Mouse (Mus musculus): Measurements from ENCODE around the gene Tigd3. TPM values are rescaled to one million over a fixed set of nuclear protein-coding genes. Genes with fewer than 3 reads are reported as not detected.

Tigd3 gene
- polyA plus RNA-seq, 1 experiment from 2014 or later: 3.1 TPM

GRCm38 (mm10) chr19:5845319-5846135 lies 48.4 kb downstream of the Tigd3 start:
- Histone ChIP-seq H3K4me3 (ENCODE audit: low read depth, low read length) (peak overlapping the region; percentile 35), H3K27me3 (ENCODE audit: control insufficient read depth, insufficient read depth, low read length) (no peaks in the 10 kb centered on the region), H3K9ac (replicated peaks; ENCODE audit: low read depth, low read length) (peak overlapping the region; percentile 42), H3K9me3 (ENCODE audit: control insufficient read depth, low read depth, low read length) (no peaks in the 10 kb centered on the region), H3K36me3 (ENCODE audit: control insufficient read depth, insufficient read depth, low read length) (no peaks in the 10 kb centered on the region), H3K27ac (ENCODE audit: low read length) (peak overlapping the region; percentile 99), H3K4me2 (replicated peaks; ENCODE audit: low read depth, low read length) (peak overlapping the region; percentile 72), H3K4me1 (ENCODE audit: control insufficient read depth, insufficient read depth, low read length) (peaks cover 64% of the 10 kb centered on the region)
- ATAC-seq (ENCODE audit: insufficient number of reproducible peaks, insufficient read depth, low FRiP score, low read depth): peak; percentile 26
- 5% methylated on average over 45 of the region's 45 CpGs for WGBS

GRCm38 (mm10) chr19:5844831-5845318 lies 49.1 kb downstream of the Tigd3 start:
- H3K27me3 ChIP-seq (ENCODE audit: control insufficient read depth, insufficient read depth, low read length): no peaks in the 10 kb centered on the region
- 70% methylated on average over 12 of the region's 12 CpGs for WGBS
- no peaks in the 10 kb centered on the region for H3K36me3 ChIP-seq (ENCODE audit: control insufficient read depth, insufficient read depth, low read length)
- H3K4me3 ChIP-seq (ENCODE audit: low read depth, low read length): peak overlapping the region; percentile 35
- no peak for ATAC-seq (ENCODE audit: insufficient number of reproducible peaks, insufficient read depth, low FRiP score, low read depth)
- H3K9me3 ChIP-seq (ENCODE audit: control insufficient read depth, low read depth, low read length): no peaks in the 10 kb centered on the region
- H3K4me2 ChIP-seq (replicated peaks; ENCODE audit: low read depth, low read length): peak overlapping the region; percentile 72
- peak overlapping the region; percentile 42 for H3K9ac ChIP-seq (replicated peaks; ENCODE audit: low read depth, low read length)
- H3K27ac ChIP-seq (ENCODE audit: low read length): peak overlapping the region; percentile 99
- peaks cover 68% of the 10 kb centered on the region for H3K4me1 ChIP-seq (ENCODE audit: control insufficient read depth, insufficient read depth, low read length)

- Histone ChIP-seq H3K4me2 (replicated peaks; ENCODE audit: low read depth, low read length) (peak overlapping the region; percentile 72), H3K4me3 (ENCODE audit: low read depth, low read length) (peak overlapping the region; percentile 35), H3K9me3 (ENCODE audit: control insufficient read depth, low read depth, low read length) (no peaks in the 10 kb centered on the region), H3K27me3 (ENCODE audit: control insufficient read depth, insufficient read depth, low read length) (no peaks in the 10 kb centered on the region), H3K9ac (replicated peaks; ENCODE audit: low read depth, low read length) (peak overlapping the region; percentile 42; the same call in 1 of the 2 replicates), H3K4me1 (ENCODE audit: control insufficient read depth, insufficient read depth, low read length) (peaks cover 64% of the 10 kb centered on the region), H3K27ac (ENCODE audit: low read length) (peak overlapping the region; percentile 99; the same call in 1 of the 2 replicates), H3K36me3 (ENCODE audit: control insufficient read depth, insufficient read depth, low read length) (no peaks in the 10 kb centered on the region)
- WGBS: 73% methylated on average over 30 of the region's 30 CpGs
- no peak for ATAC-seq (ENCODE audit: insufficient number of reproducible peaks, insufficient read depth, low FRiP score, low read depth)
Observed at GRCm38 (mm10) chr19:5843781-5844691, 49.9 kb downstream of the Tigd3 start.

GRCm38 (mm10) chr19:5842785-5843730 lies 50.9 kb downstream of the Tigd3 start:
- peak overlapping the region; percentile 72 for H3K4me2 ChIP-seq (replicated peaks; ENCODE audit: low read depth, low read length)
- H3K4me3 ChIP-seq (ENCODE audit: low read depth, low read length): peak overlapping the region; percentile 35
- ATAC-seq (ENCODE audit: insufficient number of reproducible peaks, insufficient read depth, low FRiP score, low read depth): no peak
- WGBS: 66% methylated on average over 9 of the region's 9 CpGs
- H3K9ac ChIP-seq (replicated peaks; ENCODE audit: low read depth, low read length): no peak overlapping the region
- no peaks in the 10 kb centered on the region for H3K9me3 ChIP-seq (ENCODE audit: control insufficient read depth, low read depth, low read length)
- H3K27me3 ChIP-seq (ENCODE audit: control insufficient read depth, insufficient read depth, low read length): no peaks in the 10 kb centered on the region
- no peak overlapping the region for H3K27ac ChIP-seq (ENCODE audit: low read length)
- H3K4me1 ChIP-seq (ENCODE audit: control insufficient read depth, insufficient read depth, low read length): peaks cover 54% of the 10 kb centered on the region
- H3K36me3 ChIP-seq (ENCODE audit: control insufficient read depth, insufficient read depth, low read length): no peaks in the 10 kb centered on the region

- no peaks in the 10 kb centered on the region for H3K9me3 ChIP-seq (ENCODE audit: control insufficient read depth, low read depth, low read length)
- H3K27ac ChIP-seq (ENCODE audit: low read length): no peak overlapping the region
- peak overlapping the region; percentile 72 for H3K4me2 ChIP-seq (replicated peaks; ENCODE audit: low read depth, low read length)
- no peak overlapping the region for H3K4me3 ChIP-seq (ENCODE audit: low read depth, low read length)
- no peaks in the 10 kb centered on the region for H3K27me3 ChIP-seq (ENCODE audit: control insufficient read depth, insufficient read depth, low read length)
- H3K4me1 ChIP-seq (ENCODE audit: control insufficient read depth, insufficient read depth, low read length): peaks cover 45% of the 10 kb centered on the region
- no peaks in the 10 kb centered on the region for H3K36me3 ChIP-seq (ENCODE audit: control insufficient read depth, insufficient read depth, low read length)
- WGBS: 68% methylated on average over 5 of the region's 5 CpGs
- H3K9ac ChIP-seq (replicated peaks; ENCODE audit: low read depth, low read length): no peak overlapping the region
- ATAC-seq (ENCODE audit: insufficient number of reproducible peaks, insufficient read depth, low FRiP score, low read depth): no peak
Observed at GRCm38 (mm10) chr19:5841999-5842784, 51.8 kb downstream of the Tigd3 start.

GRCm38 (mm10) chr19:5841389-5841946 lies 52.5 kb downstream of the Tigd3 start:
- ATAC-seq (ENCODE audit: insufficient number of reproducible peaks, insufficient read depth, low FRiP score, low read depth): no peak

More at GRCm38 (mm10) chr19:5841389-5841946, 52.5 kb downstream of the Tigd3 start:
- no peaks in the 10 kb centered on the region for H3K27me3 ChIP-seq (ENCODE audit: control insufficient read depth, insufficient read depth, low read length)
- H3K27ac ChIP-seq (ENCODE audit: low read length): peak overlapping the region; percentile 2; the same call in 1 of the 2 replicates
- no peak overlapping the region for H3K9ac ChIP-seq (replicated peaks; ENCODE audit: low read depth, low read length)
- peaks cover 40% of the 10 kb centered on the region for H3K4me1 ChIP-seq (ENCODE audit: control insufficient read depth, insufficient read depth, low read length)
- H3K36me3 ChIP-seq (ENCODE audit: control insufficient read depth, insufficient read depth, low read length): no peaks in the 10 kb centered on the region
- no peak overlapping the region for H3K4me3 ChIP-seq (ENCODE audit: low read depth, low read length)
- 56% methylated on average over 4 of the region's 4 CpGs for WGBS
- H3K4me2 ChIP-seq (replicated peaks; ENCODE audit: low read depth, low read length): peak overlapping the region; percentile 72; the same call in 1 of the 2 replicates
- H3K9me3 ChIP-seq (ENCODE audit: control insufficient read depth, low read depth, low read length): no peaks in the 10 kb centered on the region
